Mouse (Mus musculus) natural killer cell, adult 2 months (primary cell): ENCODE data around the gene A4gnt.
A peak's percentile ranks its signal among the peaks of the same experiment; 100 is the strongest.
"Not testable (repeated sequence)": the region's sequence is repeated elsewhere in the genome, so short reads cannot be mapped to it uniquely, and the experiment has no call there.

Experiments
- DNase-seq, 2 experiments: peaks; one replicate each; pipeline ENCODE4 v3.0.0; 2022; ENCODE audit warnings: low spot score in 2 of 2

A4gnt gene

DNA sequence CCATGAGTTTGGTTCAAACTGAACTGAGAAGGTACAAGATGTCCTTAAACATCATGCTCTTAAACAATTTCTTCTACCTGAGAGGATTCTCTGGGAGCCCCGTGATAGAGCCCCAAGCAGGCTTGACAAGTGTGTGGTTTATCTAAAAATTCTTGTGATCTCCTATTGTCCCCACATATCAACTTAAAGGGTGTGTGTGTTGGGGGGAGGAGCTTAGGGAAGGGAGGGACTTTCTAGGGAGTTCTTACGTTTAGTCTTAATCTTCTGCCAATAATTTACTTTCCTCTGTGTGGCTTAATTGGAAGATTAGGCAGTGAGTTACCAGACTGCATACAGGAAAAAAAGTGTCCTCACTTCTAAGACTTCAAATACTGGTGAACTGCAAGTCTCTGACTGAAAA lies at the start of gene A4gnt:
Gene A4gnt (plus strand): TSS at position 301 of the 400 bp plus-strand sequence.
- no peak for DNase-seq

DNA sequence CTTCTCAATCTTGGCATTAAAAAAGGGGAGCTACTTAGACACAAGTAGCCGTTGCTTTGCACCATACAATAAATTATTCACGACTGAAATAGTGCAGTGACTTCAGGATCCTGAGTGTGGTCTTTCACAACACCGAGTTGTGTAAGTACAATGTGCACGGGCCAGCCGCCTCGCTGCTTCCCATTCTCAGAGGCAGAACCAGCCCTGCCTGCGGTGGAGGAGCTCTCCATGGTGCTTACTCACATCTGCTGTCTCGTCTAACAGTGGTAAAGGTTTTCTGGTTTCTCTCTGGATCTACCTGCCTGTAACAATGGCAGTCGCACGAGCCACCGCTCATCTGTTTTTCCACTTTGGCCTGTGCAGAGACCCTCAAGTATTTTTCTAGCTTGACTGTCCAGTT lies 48.6 kb upstream of the A4gnt start:
- DNase-seq, result peak; percentile 16 to 46

- peak; percentile 34 to 42 for DNase-seq
Observed at GRCm38 (mm10) chr9:99568023-99568346, 44.3 kb upstream of the A4gnt start.

GRCm38 (mm10) chr9:99568347-99569070 lies 43.8 kb upstream of the A4gnt start, which contains the start of gene Armc8:
Gene Armc8 (minus strand): TSS chr9:99568899.
- peak; percentile 93 for DNase-seq

- no peak for DNase-seq
Observed at GRCm38 (mm10) chr9:99569071-99569397, 43.3 kb upstream of the A4gnt start.

DNA sequence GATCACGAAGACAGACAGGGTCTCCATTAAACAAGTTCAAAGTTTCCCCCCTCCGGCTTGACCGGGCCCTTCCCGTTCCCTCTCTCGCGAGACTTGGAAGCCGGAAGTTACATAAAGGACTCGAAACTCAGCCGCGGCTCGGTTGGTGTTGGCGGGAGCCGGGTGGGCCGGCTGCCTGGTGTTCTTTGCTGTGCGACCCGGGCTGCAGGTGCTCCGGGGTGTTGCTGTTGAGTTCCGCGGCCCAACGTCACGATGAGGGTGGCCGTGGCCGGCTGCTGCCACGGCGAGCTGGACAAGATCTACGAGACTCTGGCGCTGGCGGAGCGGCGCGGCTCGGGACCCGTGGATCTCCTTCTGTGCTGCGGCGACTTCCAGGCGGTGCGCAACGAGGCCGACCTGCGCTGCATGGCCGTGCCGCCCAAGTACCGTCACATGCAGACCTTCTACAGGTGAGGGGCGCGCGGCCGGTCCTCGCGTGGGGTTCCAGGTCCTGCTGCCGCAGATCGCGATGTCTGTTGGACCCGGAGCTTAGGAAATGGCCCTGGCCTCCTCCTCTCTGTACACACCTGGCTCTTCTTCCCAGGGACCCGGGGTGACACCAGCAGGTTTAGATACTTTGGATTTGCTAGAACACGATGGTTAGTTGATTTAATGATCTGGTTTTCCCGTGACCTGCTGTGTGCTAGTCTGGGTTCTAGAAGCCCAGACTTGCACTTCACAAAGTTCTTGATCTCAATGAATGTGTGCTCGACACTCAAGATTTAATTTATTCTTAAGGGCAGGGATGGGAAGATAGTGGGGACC lies 36.4 kb upstream of the A4gnt start, which contains the start of gene Dbr1:
Gene Dbr1 (plus strand): TSS at position 123 of the 804 bp plus-strand sequence.
- peak; percentile 91 to 94 for DNase-seq

GRCm38 (mm10) chr9:99580655-99581054 lies 31.6 kb upstream of the A4gnt start:
- peak; percentile 8 to 26 for DNase-seq

DNA sequence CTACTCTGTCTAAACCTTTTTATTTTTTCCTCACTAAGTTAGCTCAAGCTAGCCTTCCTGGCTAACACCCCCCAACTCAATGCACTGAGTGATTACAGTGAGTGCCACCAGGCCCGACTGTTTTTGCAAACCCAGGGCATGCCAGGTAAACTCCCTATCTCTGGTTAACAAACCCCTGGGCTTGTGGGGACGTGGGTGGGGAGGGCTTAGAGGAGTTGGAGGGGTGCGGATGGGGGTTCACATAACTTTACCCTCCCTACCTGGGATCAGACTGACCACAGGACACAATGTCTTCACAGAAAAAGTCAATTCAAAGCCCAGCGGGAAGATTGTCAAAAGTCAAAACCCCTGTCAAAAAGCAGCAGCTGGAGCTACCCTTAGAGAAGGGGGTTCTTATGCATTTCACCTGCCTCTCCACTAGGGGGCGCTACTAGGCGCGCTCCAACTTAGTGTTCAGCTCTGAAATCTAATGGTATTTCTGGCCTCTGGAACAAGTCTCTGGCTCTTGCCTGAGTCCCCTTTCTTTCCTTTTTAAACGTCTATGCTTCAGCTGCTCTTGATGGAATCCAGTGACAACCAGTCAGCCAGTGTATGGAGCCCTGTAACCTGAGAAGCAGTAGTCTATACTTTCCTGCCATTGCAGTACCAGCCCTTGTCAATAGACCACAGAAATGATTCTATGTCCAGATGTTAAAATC lies 24.6 kb upstream of the A4gnt start:
- DNase-seq, result peak; percentile 28 to 46

DNA sequence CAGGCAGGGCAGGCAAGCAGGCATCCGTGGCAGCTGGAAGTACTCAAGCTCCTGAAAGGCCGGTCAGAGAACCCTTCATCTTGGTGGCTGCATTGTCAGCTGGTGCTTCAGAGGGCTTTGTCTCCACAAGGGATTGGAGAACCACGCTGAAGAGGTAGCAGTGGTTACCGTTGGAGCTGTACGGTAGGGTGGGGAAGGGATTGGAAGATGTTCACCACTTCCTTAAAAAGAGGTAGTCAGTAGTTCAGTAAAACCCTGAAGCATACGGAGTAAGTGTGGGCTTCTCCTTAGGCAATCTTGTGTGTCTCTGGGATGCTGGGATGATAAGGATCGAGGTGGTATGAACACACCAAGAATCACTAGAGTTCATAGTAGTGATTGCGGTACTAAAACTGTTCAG lies 21.2 kb upstream of the A4gnt start:
- no peak for DNase-seq

DNA sequence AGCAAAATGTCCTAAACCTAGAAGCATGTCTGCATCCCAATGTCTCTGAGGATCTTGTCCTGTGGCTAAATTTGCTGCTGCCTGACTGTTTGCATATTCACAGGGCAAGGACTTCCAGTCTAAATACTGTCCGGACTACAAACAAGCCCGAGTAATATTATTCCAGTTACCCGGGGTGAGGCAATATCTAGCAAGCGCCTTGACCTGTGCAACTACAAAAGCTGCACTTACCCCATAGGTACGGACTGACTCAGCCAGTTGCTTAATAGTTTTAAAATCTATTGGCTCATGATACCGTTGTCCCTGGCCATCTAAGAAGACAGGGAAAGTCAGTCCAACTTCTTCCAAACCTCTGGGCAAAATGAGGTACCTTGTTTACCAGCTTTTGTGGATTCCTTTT lies 13.2 kb upstream of the A4gnt start:
- not testable (repeated sequence) for DNase-seq

DNA sequence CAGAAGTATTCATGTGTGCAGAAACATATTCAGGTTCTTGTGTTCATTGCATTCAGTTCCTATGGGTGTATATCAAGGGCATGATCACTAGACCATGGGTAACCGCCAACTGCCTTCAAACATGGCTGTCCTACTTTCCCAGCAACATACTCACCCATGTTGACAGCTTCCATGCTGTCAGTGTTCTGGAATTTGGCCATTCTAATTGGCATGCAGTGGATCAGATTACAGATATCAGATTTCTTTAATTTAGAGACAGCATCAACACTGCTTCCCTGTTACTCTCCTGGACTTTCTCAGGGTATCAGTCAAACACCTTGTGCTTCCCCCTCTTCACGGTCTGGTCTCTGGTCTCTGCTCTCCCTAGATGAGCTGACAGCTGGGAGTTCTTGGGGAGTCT lies 8.7 kb upstream of the A4gnt start:
- no peak for DNase-seq

- no peak for DNase-seq
Observed at GRCm38 (mm10) chr9:99619688-99620087, 7.4 kb downstream of the A4gnt start.

DNA sequence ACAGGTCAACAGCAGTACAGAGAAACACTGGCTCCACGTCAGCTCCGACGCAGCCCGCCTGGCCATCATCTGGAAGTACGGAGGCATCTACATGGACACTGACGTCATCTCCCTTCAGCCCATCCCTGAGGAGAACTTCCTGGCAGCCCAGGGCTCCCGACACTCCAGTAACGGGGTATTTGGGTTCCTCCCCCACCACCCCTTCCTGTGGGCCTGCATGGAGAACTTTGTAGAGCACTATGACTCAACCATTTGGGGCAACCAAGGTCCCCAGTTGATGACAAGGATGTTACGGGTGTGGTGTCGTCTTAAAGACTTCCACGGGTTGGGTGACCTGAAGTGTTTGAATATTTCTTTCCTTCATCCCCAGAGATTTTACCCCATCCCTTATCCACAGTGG lies 7.9 kb downstream of the A4gnt start:
- no peak for DNase-seq

DNA sequence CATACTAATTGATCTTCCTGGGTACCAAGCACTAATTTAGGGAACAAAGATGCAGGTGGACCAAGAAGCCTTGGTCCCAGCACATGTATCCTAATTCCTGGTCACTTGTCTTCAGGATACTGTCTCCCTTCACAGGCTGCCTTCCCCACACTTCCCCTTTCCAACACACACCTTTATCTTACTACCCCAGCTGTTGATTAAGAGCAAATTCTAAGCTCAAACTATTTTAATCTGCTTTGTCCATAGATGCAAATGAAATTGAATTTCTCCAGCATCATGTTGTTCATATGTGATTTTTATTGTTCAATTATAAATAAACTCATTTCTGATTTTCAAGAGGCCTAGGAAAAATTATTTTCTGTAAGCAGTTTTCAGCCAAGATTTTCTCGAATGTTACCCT lies 9.7 kb downstream of the A4gnt start:
- DNase-seq, result no peak

DNA sequence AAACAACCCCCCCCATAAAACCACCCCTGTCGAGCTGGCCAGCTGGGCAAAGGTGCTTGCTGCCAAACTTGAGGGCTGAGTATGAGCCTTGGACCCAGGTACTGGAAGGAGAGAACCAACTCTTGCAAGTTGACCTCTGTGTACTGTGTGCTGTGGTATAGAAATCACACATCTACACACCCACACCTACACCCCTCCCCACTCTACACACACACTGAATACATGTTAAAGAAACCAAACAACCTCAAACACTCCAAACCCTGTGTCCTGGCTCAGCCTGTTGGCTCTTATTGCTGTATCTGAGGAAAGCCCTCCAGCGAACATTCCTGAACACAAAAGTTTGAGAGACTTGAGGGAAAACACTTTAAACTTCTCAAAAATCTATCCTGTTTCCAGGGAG lies 10.7 kb downstream of the A4gnt start:
- no peak for DNase-seq

GRCm38 (mm10) chr9:99624117-99624516 lies 11.8 kb downstream of the A4gnt start:
- no peak for DNase-seq

DNA sequence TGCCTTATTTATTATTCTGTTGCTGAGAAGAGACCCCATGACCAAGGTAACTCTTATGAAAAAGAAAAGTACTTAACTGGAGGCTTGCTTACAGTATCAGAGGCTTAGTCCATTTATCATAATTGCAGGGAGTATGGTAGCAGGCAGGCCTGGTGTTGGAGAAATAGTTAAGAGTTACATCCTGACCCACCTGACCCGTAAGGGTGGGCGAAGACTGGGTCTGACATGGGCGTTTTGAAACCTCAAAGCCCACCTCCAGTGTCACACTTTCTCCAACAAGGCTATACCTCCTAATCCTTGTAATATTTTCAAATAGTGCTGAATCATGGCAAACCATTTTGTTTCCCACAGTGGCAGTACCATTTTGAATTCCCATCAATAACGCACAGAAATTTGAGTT lies 16.3 kb downstream of the A4gnt start:
- DNase-seq, result no peak

DNA sequence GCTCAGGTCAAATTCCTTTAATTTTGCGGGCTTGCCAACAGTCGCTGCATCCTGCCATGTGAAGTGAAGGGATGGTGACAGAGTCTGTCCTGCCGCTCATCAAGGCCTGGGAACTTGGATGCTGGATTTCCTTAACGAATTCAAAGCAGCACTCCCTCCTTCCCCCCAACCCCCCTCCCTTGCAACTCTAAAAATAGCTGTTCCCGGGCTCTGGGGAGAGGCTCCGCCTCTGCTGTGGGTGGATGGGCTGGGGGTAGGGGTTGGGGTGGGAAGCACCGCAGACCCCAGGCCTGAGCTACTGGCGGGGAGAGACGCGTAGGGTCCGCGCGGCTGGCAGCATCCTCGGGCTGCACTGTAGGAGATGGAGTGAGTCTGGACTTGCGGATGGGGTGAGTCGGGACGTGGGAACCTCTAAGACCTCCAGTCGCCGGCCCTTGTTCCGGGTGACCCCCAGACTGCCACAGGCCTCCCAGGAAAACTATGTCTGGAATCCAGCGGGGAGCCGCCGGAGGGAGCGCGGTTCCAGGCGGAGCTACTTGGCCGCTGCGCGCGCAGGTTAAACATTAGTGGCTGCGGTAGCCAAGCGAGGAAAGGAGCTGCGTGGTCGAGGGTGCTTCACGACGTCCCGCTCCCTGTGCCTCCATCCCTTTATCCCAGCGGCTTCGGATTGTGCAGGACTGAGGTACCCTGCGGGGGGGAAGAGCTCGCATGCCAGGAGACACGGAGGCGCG lies 17.1 kb downstream of the A4gnt start, which contains the start of gene Dzip1l:
Gene Dzip1l (plus strand): TSS at position 216 of the 731 bp plus-strand sequence.
- DNase-seq, result no peak

DNA sequence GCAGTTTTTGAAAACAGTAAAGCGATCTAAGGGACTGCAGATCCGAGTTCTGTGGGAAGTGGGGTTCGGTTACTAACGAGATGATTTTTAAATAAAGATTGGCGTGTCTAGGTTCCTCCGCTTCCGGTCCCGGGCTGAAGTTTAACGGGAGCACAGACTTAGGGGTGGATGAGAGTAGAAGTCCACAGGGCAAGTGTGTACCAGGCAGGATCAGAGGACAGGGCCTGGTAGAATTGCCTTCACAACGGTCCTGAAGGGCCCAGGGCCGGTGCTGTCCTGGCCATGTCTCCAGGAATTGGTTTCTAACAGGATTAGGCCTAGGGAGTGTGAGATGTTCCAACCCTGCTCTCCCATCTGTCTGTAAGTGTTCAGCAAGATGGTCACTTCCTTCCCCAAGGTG lies 17.8 kb downstream of the A4gnt start:
- DNase-seq, result no peak

DNA sequence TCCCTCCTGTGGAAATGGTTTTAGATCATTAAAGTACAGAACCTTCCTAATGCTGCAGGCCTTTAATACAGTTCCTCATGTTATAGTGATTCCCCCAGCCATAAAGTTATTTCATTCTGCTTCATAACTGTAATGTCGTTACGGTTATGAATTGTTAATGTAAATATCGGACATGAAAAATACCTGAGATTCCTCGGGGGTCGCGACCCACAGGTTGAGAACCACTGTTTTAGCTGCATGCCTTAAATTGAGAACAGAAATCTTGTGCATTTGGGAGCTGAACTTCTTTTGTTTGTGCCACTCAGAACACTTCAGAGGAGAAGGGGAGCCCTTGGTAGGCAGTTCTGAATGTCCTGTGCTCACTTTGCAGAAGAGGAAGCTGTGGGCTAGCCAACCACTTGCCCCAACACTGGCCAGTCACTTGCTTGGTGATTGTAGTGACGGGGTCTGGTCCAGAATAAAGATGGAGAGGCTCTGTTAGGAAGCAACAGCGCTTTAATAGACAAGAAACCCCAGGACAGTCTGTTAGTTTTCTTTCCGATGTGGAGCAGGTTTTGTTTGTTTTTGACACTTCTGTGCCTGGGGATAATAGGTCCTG lies 18.3 kb downstream of the A4gnt start:
- DNase-seq, result no peak

DNA sequence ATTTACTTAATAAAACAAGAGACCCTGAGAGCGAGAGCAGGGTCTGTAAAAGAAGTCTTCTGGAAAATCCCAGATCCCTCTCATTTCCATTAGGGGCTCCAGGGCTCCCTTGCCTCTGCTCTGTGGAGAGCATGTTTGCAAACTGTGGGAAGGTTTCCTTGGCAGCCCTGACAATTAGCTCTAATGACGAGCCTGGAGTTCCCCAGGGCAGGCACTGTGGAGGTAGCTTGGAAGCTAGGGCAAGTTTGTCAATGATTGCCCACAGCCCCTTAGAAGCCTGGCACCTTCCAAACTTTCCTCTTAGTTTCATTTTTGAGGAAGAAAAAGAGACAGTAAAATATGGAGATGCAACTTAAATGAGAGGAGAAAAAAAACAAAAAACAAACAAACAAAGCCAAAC lies 19.5 kb downstream of the A4gnt start:
- no peak for DNase-seq

- DNase-seq, result no peak
Observed at GRCm38 (mm10) chr9:99632264-99632663, 20.0 kb downstream of the A4gnt start.
